In the genomic region with DNA sequence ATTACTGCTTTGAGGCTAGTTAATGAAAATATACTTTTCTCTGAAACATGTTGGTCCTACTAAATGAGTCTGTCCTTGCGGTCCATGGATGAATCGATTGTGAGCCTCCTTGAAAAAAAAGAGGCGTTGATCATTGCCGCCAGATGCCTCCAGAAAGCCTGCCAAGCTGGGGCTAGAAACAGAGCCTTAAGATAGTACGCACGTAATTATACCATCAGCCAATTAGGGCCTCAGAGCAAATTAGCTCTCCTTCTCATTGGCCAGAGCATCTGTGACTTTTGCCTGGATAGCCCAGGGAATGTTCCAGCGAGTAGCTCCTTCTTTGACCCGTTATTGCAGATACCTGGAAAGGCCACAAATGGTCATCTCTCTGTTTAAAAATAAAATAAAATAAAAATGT, we compare ENCODE assay signal across 12 mouse cellular contexts. TPM values are rescaled to one million over a fixed set of nuclear protein-coding genes. Genes with fewer than 3 reads are reported as not detected.
A peak's percentile ranks its signal among the peaks of the same experiment; 100 is the strongest.
DNase-seq lines count a peak whose midpoint lies in the region; ATAC-seq and TF ChIP-seq lines count a peak whose summit lies in the region.
"Had no signal": no experiment of that assay in that cellular context is flagged by ENCODE, and none has a peak within 500 bp of the region (broad histone marks: within the 10 kb centered on the region; RNA-seq: fewer than 3 reads in every experiment).

No protein-coding gene starts in this region.

- 51% methylated on average over 8 of the region's 8 CpGs for WGBS in hindbrain, postnatal 0 days
- WGBS in hindbrain, embryonic 11.5 days: 80% methylated on average over 8 of the region's 8 CpGs
- WGBS in midbrain, postnatal 0 days: 66% methylated on average over 8 of the region's 8 CpGs

- peaks cover 12% of the 10 kb centered on the region for H3K4me1 ChIP-seq in hindbrain, postnatal 0 days (ENCODE audit: insufficient read depth, low read length)
- no peaks in the 10 kb centered on the region for H3K4me1 ChIP-seq in hindbrain, embryonic 11.5 days (replicated peaks; ENCODE audit: control insufficient read depth, insufficient read depth, low read length)
- peaks cover 12% of the 10 kb centered on the region for H3K4me1 ChIP-seq in midbrain, postnatal 0 days (ENCODE audit: insufficient read depth, low read length)
- H3K4me1 ChIP-seq: liver, embryonic 15.5 days had no signal

- no peak overlapping the region for H3K4me3 ChIP-seq in hindbrain, postnatal 0 days (ENCODE audit: low read length)
- H3K4me3 ChIP-seq in hindbrain, embryonic 11.5 days (ENCODE audit: low read depth, low read length): no peak overlapping the region
- no peak overlapping the region for H3K4me3 ChIP-seq in midbrain, postnatal 0 days (ENCODE audit: low read depth, low read length)
- H3K4me3 ChIP-seq: liver, embryonic 15.5 days; neural tube, embryonic 13.5 days had no signal

- 0 out of 2 replicates have a peak overlapping the region, but pooled peaks have one; percentile 30 for H3K4me2 ChIP-seq in hindbrain, postnatal 0 days (ENCODE audit: low read depth, low read length)
- H3K4me2 ChIP-seq in hindbrain, embryonic 11.5 days (replicated peaks; ENCODE audit: low read depth, low read length): no peak overlapping the region
- H3K4me2 ChIP-seq in midbrain, postnatal 0 days (ENCODE audit: low read depth, low read length, poor library complexity, severe bottlenecking): no peak overlapping the region
- H3K4me2 ChIP-seq: liver, embryonic 15.5 days had no signal

- H3K9me3 ChIP-seq in hindbrain, postnatal 0 days (ENCODE audit: low read length): no peaks in the 10 kb centered on the region
- H3K9me3 ChIP-seq in hindbrain, embryonic 11.5 days (ENCODE audit: control insufficient read depth, low read length): no peaks in the 10 kb centered on the region
- no peaks in the 10 kb centered on the region for H3K9me3 ChIP-seq in midbrain, postnatal 0 days (ENCODE audit: low read length)
- H3K9me3 ChIP-seq: liver, embryonic 15.5 days; neural tube, embryonic 13.5 days had no signal

- TF ChIP-seq CTCF in hindbrain, postnatal 0 days (IDR thresholded peaks at IDR 0.05; ENCODE audit: low read depth): no peak
- TF ChIP-seq CTCF in midbrain, postnatal 0 days (IDR thresholded peaks at IDR 0.05): no peak

- DNase-seq in hindbrain, postnatal 0 days (ENCODE audit: low spot score): peak; percentile 75
- DNase-seq in hindbrain, embryonic 11.5 days (ENCODE audit: low spot score): no peak
- peak; percentile 73 to 78 for DNase-seq in cerebellum, adult 18-20 months
- peak; percentile 21 to 49 for DNase-seq in frontal cortex, postnatal 36 days (ENCODE audit: low spot score in 2 of 2)
- peak; percentile 78 for DNase-seq in midbrain, postnatal 0 days (ENCODE audit: low spot score)
- DNase-seq in spleen, postnatal 14 days (ENCODE audit: low spot score in 2 of 2): no peak
- DNase-seq in ovary, postnatal 10 days (ENCODE audit: low spot score): no peak
- DNase-seq in testis, postnatal 14 days (ENCODE audit: low spot score): no peak
- DNase-seq: kidney, adult 9 months had no signal

- H3K36me3 ChIP-seq in hindbrain, postnatal 0 days (ENCODE audit: insufficient read depth, low read length): no peaks in the 10 kb centered on the region
- no peaks in the 10 kb centered on the region for H3K36me3 ChIP-seq in hindbrain, embryonic 11.5 days (ENCODE audit: control insufficient read depth, insufficient read depth, low read length)
- H3K36me3 ChIP-seq in midbrain, postnatal 0 days (ENCODE audit: insufficient read depth, low read length): no peaks in the 10 kb centered on the region
- H3K36me3 ChIP-seq: liver, embryonic 15.5 days; neural tube, embryonic 13.5 days had no signal

- H3K9ac ChIP-seq in hindbrain, postnatal 0 days (replicated peaks; ENCODE audit: low read length): no peak overlapping the region
- no peak overlapping the region for H3K9ac ChIP-seq in hindbrain, embryonic 11.5 days (ENCODE audit: low read depth, low read length)
- no peak overlapping the region for H3K9ac ChIP-seq in midbrain, postnatal 0 days (replicated peaks; ENCODE audit: low read length, poor library complexity, severe bottlenecking)
- H3K9ac ChIP-seq: liver, embryonic 15.5 days; neural tube, embryonic 13.5 days had no signal

- no peaks in the 10 kb centered on the region for H3K27me3 ChIP-seq in hindbrain, postnatal 0 days (ENCODE audit: insufficient read depth, low read length)
- H3K27me3 ChIP-seq in hindbrain, embryonic 11.5 days (ENCODE audit: control insufficient read depth, insufficient read depth, low read length): no peaks in the 10 kb centered on the region
- no peaks in the 10 kb centered on the region for H3K27me3 ChIP-seq in midbrain, postnatal 0 days (ENCODE audit: insufficient read depth, low read length)
- H3K27me3 ChIP-seq: liver, embryonic 15.5 days; neural tube, embryonic 13.5 days had no signal

- H3K27ac ChIP-seq in hindbrain, postnatal 0 days: peak overlapping the region; percentile 62; the same call in 1 of the 2 replicates
- H3K27ac ChIP-seq in hindbrain, embryonic 11.5 days (ENCODE audit: low read depth, low read length): no peak overlapping the region
- H3K27ac ChIP-seq in midbrain, postnatal 0 days (ENCODE audit: low read depth, low read length): no peak overlapping the region
- H3K27ac ChIP-seq: liver, embryonic 15.5 days had no signal

- ATAC-seq in hindbrain, postnatal 0 days: 0 out of 2 replicates have a peak, but pooled peaks have one; percentile 58
- no peak for ATAC-seq in hindbrain, embryonic 11.5 days (ENCODE audit: low FRiP score)
- 0 out of 2 replicates have a peak, but pooled peaks have one; percentile 23 for ATAC-seq in midbrain, postnatal 0 days (ENCODE audit: low FRiP score)

RNA-seq across cellular contexts. Expression of gene Tex36, which starts 7.6 kb away (rescaled TPM):
- not detected in 2 replicates for total RNA-seq in hindbrain, postnatal 0 days (2014; rRNA removed)
- polyA plus RNA-seq in hindbrain, postnatal 0 days (2015; fragmentation: Nextera tagmentation; extraction: Ambion mirVana): 0.25 TPM in 1 of 2 replicates, not detected in the other
- not detected in 2 replicates for polyA plus RNA-seq in hindbrain, embryonic 11.5 days (2014; fragmentation: Nextera tagmentation; extraction: Ambion mirVana)
- not detected in 2 replicates for total RNA-seq in midbrain, postnatal 0 days (2014; rRNA removed)
- polyA plus RNA-seq in midbrain, postnatal 0 days (2015; fragmentation: Nextera tagmentation; extraction: Ambion mirVana): 0.29 and 0.38 TPM in 2 replicates
- total RNA-seq: granulocyte monocyte progenitor cell, adult 5-6 weeks had no signal
- polyA plus RNA-seq: liver, embryonic 15.5 days; neural tube, embryonic 13.5 days had no signal

RNA-seq across cellular contexts. Expression of gene Edrf1, which starts 27.8 kb away (rescaled TPM):
- 13.5 and 20.5 TPM in 2 replicates for total RNA-seq in hindbrain, postnatal 0 days (2014; rRNA removed)
- polyA plus RNA-seq in hindbrain, postnatal 0 days (2015; fragmentation: Nextera tagmentation; extraction: Ambion mirVana): 8.6 and 8.7 TPM in 2 replicates
- polyA plus RNA-seq in hindbrain, embryonic 11.5 days (2014; fragmentation: Nextera tagmentation; extraction: Ambion mirVana): 29.0 and 34.0 TPM in 2 replicates
- 25.6 and 33.2 TPM in 2 replicates for total RNA-seq in midbrain, postnatal 0 days (2014; rRNA removed)
- 9.3 and 10.5 TPM in 2 replicates for polyA plus RNA-seq in midbrain, postnatal 0 days (2015; fragmentation: Nextera tagmentation; extraction: Ambion mirVana)

Comparison
In these comparisons a context has a peak if more than half of its experiments do, and no peak if none do; other contexts are left out.
1. DNase-seq: peak in hindbrain, postnatal 0 days (single experiment), cerebellum, adult 18-20 months (2 of 2), frontal cortex, postnatal 36 days (2 of 2) and midbrain, postnatal 0 days (single experiment); none in hindbrain, embryonic 11.5 days (single experiment), spleen, postnatal 14 days (0 of 2), ovary, postnatal 10 days (single experiment) and testis, postnatal 14 days (single experiment).